Mouse (Mus musculus) ES-E14 (cell line): ENCODE results near the gene Tnnt2. TPM values are rescaled to one million over a fixed set of nuclear protein-coding genes. Genes with fewer than 3 reads are reported as not detected.
A peak's percentile ranks its signal among the peaks of the same experiment; 100 is the strongest.

Source experiments
- DNase-seq: peaks from one replicate; pipeline ENCODE4 v3.0.0-alpha.2; 2013; ENCODE audit warnings: low read depth, low spot score
- H3K27ac ChIP-seq: 2 replicates; pipeline ENCODE4 v1.5.1; 2012; ENCODE audit warnings: low read depth, mild to moderate bottlenecking, low read length, moderate library complexity, mixed read lengths; ENCODE audit not compliant: poor library complexity, insufficient read depth, severe bottlenecking
- H3K36me3 ChIP-seq: 2 replicates; pipeline ENCODE4 v1.6.1; 2012; ENCODE audit warnings: mild to moderate bottlenecking, low read length, moderate library complexity, mixed read lengths; ENCODE audit not compliant: control insufficient read depth, poor library complexity, insufficient read depth, severe bottlenecking
- H3K4me1 ChIP-seq, 2 experiments: fragments of 150-350 bp in 1 of 2; sonication (generic) in 1 of 2; 2 replicates each; pipeline ENCODE4 v1.6.1; 2012; ENCODE audit warnings: low read length in 2 of 2, mild to moderate bottlenecking in 1 of 2, mixed read lengths in 1 of 2; ENCODE audit not compliant: control insufficient read depth in 2 of 2, insufficient read depth in 2 of 2, poor library complexity in 1 of 2
- H3K4me3 ChIP-seq, 2 experiments: fragments of 150-350 bp in 1 of 2; sonication (generic) in 1 of 2; 2 replicates each; pipeline ENCODE4 v1.5.1; 2012; ENCODE audit warnings: low read length in 2 of 2, low read depth in 1 of 2, mild to moderate bottlenecking in 1 of 2, mixed read lengths in 1 of 2; ENCODE audit not compliant: insufficient read depth in 1 of 2, poor library complexity in 1 of 2, severe bottlenecking in 1 of 2
- H3K9ac ChIP-seq: 2 replicates; pipeline ENCODE4 v1.6.1; 2012; ENCODE audit warnings: low read depth, mild to moderate bottlenecking, low read length, mixed read lengths; ENCODE audit not compliant: poor library complexity, insufficient read depth, severe bottlenecking
- H3K9me3 ChIP-seq: fragments of 150-350 bp; sonication (generic); 2 replicates; pipeline ENCODE4 v1.6.1; 2012; ENCODE audit warnings: low read depth, mild to moderate bottlenecking, low read length; ENCODE audit not compliant: control insufficient read depth, insufficient read depth
- CHD2 ChIP-seq: IDR thresholded peaks from 2 replicates; pipeline ENCODE4 v1.6.1; 2014; ENCODE audit warnings: mild to moderate bottlenecking, low read depth, low read length, inconsistent platforms
- HCFC1 ChIP-seq: IDR thresholded peaks from 2 replicates; pipeline ENCODE4 v1.6.1; 2012; ENCODE audit warnings: low read length, inconsistent platforms, borderline replicate concordance; ENCODE audit not compliant: insufficient read depth
- MAFK ChIP-seq: IDR thresholded peaks from 2 replicates; pipeline ENCODE4 v1.6.1; 2014; ENCODE audit warnings: mild to moderate bottlenecking, low read depth, low read length, inconsistent platforms; ENCODE audit not compliant: insufficient read depth
- ZC3H11A ChIP-seq: IDR thresholded peaks from 2 replicates; pipeline ENCODE4 v1.6.1; 2012; ENCODE audit warnings: low read depth, mild to moderate bottlenecking, inconsistent platforms, low read length, borderline replicate concordance
- ZNF384 ChIP-seq: IDR thresholded peaks from 2 replicates; pipeline ENCODE4 v1.6.1; 2012; ENCODE audit warnings: low read depth, low read length, inconsistent platforms
- in situ Hi-C, 2 experiments: fragments of 600-800 bp; cut with MboI; formaldehyde crosslinking; loops; one replicate each; pipeline ENCODE4 v1.15.1; 2025; ENCODE audit warnings: low sequenced_read_pairs in 2 of 2, inconsistent platforms in 1 of 2; ENCODE audit not compliant: unreplicated experiment in 2 of 2
- total RNA-seq: library from RNA; depleted of rRNA; stranded (reverse); fragments of 300-350 nt; gene quantifications from 2 replicates; pipeline ENCODE4 v1.2.3, GENCODE M21; 2012

Tnnt2 gene
- total RNA-seq, 1 experiment = 2.5 TPM

GRCm38 (mm10) chr1:135891424-135892216 is 55.5 kb downstream of the Tnnt2 start:
- in situ Hi-C loops = no loop called here
- H3K36me3 ChIP-seq = no peaks in the 10 kb centered on the region
- H3K9me3 ChIP-seq = no peaks in the 10 kb centered on the region
- no peak overlapping the region for H3K4me3 ChIP-seq
- no peak overlapping the region for H3K9ac ChIP-seq
- TF ChIP-seq ZC3H11A (no peak), CHD2 (no peak), MAFK (no peak), HCFC1 (no peak), ZNF384 (no peak)
- DNase-seq = no peak
- H3K4me1 ChIP-seq = no peaks in the 10 kb centered on the region
- H3K27ac ChIP-seq = no peak overlapping the region

- H3K4me3 ChIP-seq = no peak overlapping the region
- H3K9me3 ChIP-seq = no peaks in the 10 kb centered on the region
- H3K9ac ChIP-seq = no peak overlapping the region
- in situ Hi-C loops = no loop called here
- H3K27ac ChIP-seq = no peak overlapping the region
- no peaks in the 10 kb centered on the region for H3K4me1 ChIP-seq
- TF ChIP-seq ZNF384 (no peak), MAFK (no peak), ZC3H11A (no peak), HCFC1 (no peak), CHD2 (no peak)
- no peak for DNase-seq
- H3K36me3 ChIP-seq = no peaks in the 10 kb centered on the region
These were observed 56.1 kb downstream of the Tnnt2 start for GRCm38 (mm10) chr1:135892233-135892632.

- TF ChIP-seq ZC3H11A (no peak), ZNF384 (no peak), MAFK (peak; percentile 91), CHD2 (no peak)
- no peaks in the 10 kb centered on the region for H3K36me3 ChIP-seq
- H3K27ac ChIP-seq = no peak overlapping the region
- DNase-seq = no peak
- in situ Hi-C loops = no loop called here
- H3K9ac ChIP-seq = no peak overlapping the region
- H3K4me3 ChIP-seq = no peak overlapping the region
- no peaks in the 10 kb centered on the region for H3K9me3 ChIP-seq
- no peaks in the 10 kb centered on the region for H3K4me1 ChIP-seq
These were observed 56.6 kb downstream of the Tnnt2 start for GRCm38 (mm10) chr1:135892764-135893163.

GRCm38 (mm10) chr1:135893377-135893776 is 57.2 kb downstream of the Tnnt2 start:
- no peak for DNase-seq
- no peak for TF ChIP-seq HCFC1
- no peak for TF ChIP-seq ZNF384
- TF ChIP-seq MAFK = no peak
- no peak for TF ChIP-seq CHD2
- no peak for TF ChIP-seq ZC3H11A
- Histone ChIP-seq H3K4me1 (no peaks in the 10 kb centered on the region), H3K27ac (no peak overlapping the region), H3K9ac (no peak overlapping the region), H3K4me3 (no peak overlapping the region), H3K36me3 (no peaks in the 10 kb centered on the region), H3K9me3 (no peaks in the 10 kb centered on the region)
- in situ Hi-C loops = no loop called here

- no peaks in the 10 kb centered on the region for H3K9me3 ChIP-seq
- TF ChIP-seq MAFK = no peak
- TF ChIP-seq ZC3H11A = no peak
- TF ChIP-seq CHD2 = no peak
- no peaks in the 10 kb centered on the region for H3K36me3 ChIP-seq
- DNase-seq = no peak
- in situ Hi-C loops = no loop called here
- H3K9ac ChIP-seq = no peak overlapping the region
- H3K27ac ChIP-seq = no peak overlapping the region
- no peak overlapping the region for H3K4me3 ChIP-seq
- no peaks in the 10 kb centered on the region for H3K4me1 ChIP-seq
These were observed 59.2 kb downstream of the Tnnt2 start for GRCm38 (mm10) chr1:135895367-135895766.
